Mouse (Mus musculus) E14TG2a.4 (cell line): Measurements from ENCODE around the gene 1700034J05Rik.

ENCODE experiments used
- H3K27me3 ChIP-seq: 2 replicates; pipeline ENCODE4 v1.6.1; 2014; ENCODE audit warnings: low read length, control low read depth; ENCODE audit not compliant: insufficient read depth
- H3K36me3 ChIP-seq: 2 replicates; pipeline ENCODE4 v1.6.1; 2014; ENCODE audit warnings: low read length, control low read depth; ENCODE audit not compliant: insufficient read depth
- H3K4me1 ChIP-seq: replicated peaks from 2 replicates; pipeline ENCODE4 v1.6.1; 2014; ENCODE audit warnings: low read depth, low read length, control low read depth
- H3K4me3 ChIP-seq: replicated peaks from 2 replicates; pipeline ENCODE4 v1.5.1; 2014; ENCODE audit warnings: mild to moderate bottlenecking, low read length
- H3K9me3 ChIP-seq: 2 replicates; pipeline ENCODE4 v1.6.1; 2014; ENCODE audit warnings: low read length, control low read depth
- CTCF ChIP-seq: conservative IDR thresholded peaks from 2 replicates; pipeline ENCODE4 v1.5.1; 2014; ENCODE audit warnings: low read length
- NANOG ChIP-seq: IDR thresholded peaks from 2 replicates; pipeline ENCODE4 v1.6.1; 2014; ENCODE audit warnings: borderline replicate concordance, low read length, mixed read lengths
- POU5F1 ChIP-seq: IDR thresholded peaks from 2 replicates; pipeline ENCODE4 v1.6.1; 2014; ENCODE audit warnings: low read length, borderline replicate concordance

1700034J05Rik gene

DNA sequence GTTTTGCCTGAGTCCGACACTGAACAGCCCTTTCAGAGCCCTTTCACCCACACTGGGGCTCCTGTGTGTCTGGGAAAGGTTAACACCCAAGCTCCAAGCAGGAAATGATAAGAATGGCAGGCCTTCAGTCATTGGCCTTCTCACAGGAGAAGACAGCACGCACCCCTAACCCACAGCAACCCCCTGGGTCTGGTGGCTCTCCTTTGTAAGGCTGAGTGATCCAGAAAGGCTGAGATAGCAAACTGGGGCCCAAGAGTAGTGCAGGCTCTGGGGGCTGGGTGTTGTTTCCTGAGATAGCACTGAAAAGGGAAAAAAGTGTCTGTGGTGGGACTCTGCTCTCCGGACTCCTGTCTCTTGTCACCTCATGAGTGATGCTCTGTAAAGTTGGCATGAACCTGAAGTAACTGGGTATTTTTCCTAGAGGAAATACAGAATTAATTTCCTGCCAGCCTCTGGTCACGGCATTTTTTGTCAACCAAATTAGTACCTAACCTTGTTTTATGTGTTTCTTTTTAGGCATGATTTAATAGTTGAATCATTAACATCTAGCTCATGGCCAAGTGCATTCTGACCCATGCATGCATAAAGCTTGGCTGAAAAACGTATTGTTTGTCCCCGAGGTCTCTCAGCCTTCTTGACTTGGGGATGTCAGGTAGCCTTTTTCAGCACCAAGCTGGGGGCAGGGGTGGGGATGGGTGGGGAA is 7.7 kb downstream of the 1700034J05Rik start:
- Histone ChIP-seq H3K9me3 (no peaks in the 10 kb centered on the region), H3K27me3 (no peaks in the 10 kb centered on the region), H3K4me1 (no peaks in the 10 kb centered on the region), H3K4me3 (no peak overlapping the region), H3K36me3 (no peaks in the 10 kb centered on the region)
- TF ChIP-seq NANOG (no peak), POU5F1 (no peak), CTCF (no peak)

DNA sequence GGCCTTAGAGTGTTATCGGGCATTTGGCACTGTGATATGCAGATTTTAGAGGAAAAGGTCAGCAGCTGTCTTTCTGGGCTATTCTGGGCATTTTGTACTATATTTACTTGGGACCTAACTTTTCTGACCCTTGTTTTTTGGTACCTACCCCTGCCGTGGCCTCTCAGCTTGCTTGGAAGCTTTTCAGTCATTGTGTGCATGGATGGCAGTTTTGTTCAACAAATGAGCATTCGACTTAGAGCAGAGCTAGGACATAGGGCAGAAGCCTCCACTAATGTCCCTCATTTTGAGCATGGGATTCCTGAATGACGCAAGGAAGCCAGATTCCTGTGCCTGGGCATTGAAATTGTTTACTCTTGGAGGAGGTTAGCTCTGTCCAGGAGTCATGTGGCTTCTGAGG is 9.4 kb downstream of the 1700034J05Rik start:
- Histone ChIP-seq H3K27me3 (no peaks in the 10 kb centered on the region), H3K9me3 (no peaks in the 10 kb centered on the region), H3K4me3 (no peak overlapping the region), H3K4me1 (no peaks in the 10 kb centered on the region), H3K36me3 (no peaks in the 10 kb centered on the region)
- TF ChIP-seq POU5F1 (no peak), CTCF (no peak), NANOG (no peak)

DNA sequence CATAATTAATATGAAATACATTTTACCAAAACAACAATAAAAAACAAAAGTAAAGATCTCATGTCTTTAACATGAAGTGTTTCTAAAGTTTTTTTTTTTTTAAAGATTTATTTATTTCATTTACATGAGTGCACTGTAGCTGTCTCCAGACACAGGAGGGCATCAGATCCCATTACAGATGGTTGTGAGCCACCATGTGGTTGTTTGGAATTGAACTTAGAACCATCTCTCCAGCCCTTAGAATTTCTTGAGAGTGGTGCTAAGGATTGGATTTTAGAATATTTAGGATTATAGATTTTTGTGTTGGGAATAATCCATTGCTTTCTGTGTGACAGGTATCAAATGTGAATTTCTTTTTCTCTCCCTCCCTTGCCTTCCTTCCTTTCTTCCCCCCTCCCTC is 10.2 kb downstream of the 1700034J05Rik start:
- TF ChIP-seq NANOG (no peak), POU5F1 (no peak), CTCF (no peak)
- Histone ChIP-seq H3K4me1 (no peaks in the 10 kb centered on the region), H3K9me3 (no peaks in the 10 kb centered on the region), H3K36me3 (peaks cover 5% of the 10 kb centered on the region; the same call in 1 of the 2 replicates), H3K4me3 (no peak overlapping the region), H3K27me3 (no peaks in the 10 kb centered on the region)

DNA sequence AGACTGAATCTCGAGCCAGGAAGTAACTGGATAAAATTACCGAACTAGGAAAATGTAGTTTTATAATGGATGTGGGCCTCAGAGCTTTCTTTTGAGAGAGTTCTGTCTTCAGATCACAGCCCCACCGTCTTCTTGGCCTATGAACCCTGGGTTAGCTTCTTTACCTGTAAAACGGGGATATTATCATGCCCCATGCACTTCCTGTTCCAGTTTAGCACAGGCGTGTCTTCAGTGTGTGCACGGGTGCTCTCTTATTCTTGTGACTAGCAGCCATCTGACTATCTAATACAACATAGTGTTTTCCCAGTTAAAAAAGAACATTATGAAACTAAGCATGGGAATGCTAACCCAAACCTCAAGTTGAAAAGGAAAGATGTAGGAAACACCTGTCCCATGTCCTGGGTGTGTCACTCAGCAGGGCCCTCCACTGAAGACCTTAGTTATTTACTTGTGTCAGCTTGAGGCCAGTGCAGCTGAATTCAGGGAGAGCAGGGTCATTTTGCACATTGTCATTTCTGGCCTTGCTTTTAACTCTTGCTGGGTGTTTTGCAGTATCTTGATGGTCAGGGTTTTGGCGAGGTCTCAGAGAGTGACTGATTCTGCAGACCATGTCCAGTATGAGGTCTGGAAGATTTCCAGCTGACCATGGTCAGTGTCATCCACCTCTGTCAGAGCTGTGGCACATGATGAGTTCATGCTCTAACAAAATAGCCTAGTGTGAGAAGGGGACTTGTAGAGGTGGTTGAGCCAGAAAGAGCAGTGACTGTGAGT is 12.5 kb downstream of the 1700034J05Rik start:
- Histone ChIP-seq H3K36me3 (peaks cover 7% of the 10 kb centered on the region; the same call in 1 of the 2 replicates), H3K4me1 (no peaks in the 10 kb centered on the region), H3K27me3 (no peaks in the 10 kb centered on the region), H3K9me3 (no peaks in the 10 kb centered on the region), H3K4me3 (no peak overlapping the region)
- no peak for TF ChIP-seq POU5F1
- no peak for TF ChIP-seq CTCF
- TF ChIP-seq NANOG, result no peak

DNA sequence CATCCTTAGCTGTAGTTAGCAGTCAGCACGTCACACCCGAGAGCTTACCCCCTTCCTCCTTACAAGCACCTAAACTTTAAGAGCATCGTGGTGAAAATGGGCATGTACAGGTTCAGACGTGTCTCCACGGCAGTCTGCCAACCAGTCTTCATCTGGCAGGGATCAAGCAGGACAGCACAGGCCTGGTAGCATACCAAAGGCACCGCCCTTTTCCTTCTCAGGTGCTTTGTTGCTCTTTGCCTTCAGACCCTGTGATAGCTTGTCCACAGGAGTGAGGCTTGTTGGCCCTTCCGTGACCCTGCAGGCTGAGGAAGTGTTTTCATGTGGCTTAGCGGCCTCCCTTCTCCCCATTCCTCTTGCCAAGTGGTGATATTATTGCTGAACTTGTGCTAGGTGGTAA is 15.2 kb downstream of the 1700034J05Rik start:
- TF ChIP-seq CTCF (no peak), NANOG (no peak), POU5F1 (no peak)
- H3K9me3 ChIP-seq, result no peaks in the 10 kb centered on the region
- H3K36me3 ChIP-seq, result peaks cover 7% of the 10 kb centered on the region; the same call in 1 of the 2 replicates
- H3K4me3 ChIP-seq, result no peak overlapping the region
- H3K27me3 ChIP-seq, result no peaks in the 10 kb centered on the region
- H3K4me1 ChIP-seq, result no peaks in the 10 kb centered on the region

DNA sequence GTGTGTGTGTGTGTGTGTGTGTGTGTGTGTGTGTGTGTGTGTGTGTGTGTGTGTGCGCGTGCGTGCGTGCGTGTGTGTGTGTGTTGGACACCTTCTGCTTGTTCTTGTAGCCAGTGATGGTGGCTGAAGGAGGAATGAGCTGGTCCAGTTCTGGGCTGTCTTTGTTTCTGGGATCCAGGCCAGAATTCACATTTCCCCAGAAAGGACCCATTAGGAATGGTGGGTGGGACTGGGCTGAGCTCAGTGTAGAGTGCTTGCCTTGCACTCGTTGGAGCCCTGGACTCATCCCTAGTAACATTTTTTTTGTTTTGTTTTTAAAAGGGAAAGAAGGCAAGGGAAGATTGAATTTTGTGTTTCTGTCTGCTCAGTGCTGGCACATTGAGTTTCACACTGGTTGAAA is 18.3 kb downstream of the 1700034J05Rik start:
- TF ChIP-seq POU5F1, result no peak
- TF ChIP-seq CTCF, result no peak
- TF ChIP-seq NANOG, result no peak
- Histone ChIP-seq H3K9me3 (no peaks in the 10 kb centered on the region), H3K4me1 (peaks cover 5% of the 10 kb centered on the region; the same call in 1 of the 2 replicates), H3K36me3 (peaks cover 7% of the 10 kb centered on the region; the same call in 1 of the 2 replicates), H3K4me3 (no peak overlapping the region), H3K27me3 (no peaks in the 10 kb centered on the region)

DNA sequence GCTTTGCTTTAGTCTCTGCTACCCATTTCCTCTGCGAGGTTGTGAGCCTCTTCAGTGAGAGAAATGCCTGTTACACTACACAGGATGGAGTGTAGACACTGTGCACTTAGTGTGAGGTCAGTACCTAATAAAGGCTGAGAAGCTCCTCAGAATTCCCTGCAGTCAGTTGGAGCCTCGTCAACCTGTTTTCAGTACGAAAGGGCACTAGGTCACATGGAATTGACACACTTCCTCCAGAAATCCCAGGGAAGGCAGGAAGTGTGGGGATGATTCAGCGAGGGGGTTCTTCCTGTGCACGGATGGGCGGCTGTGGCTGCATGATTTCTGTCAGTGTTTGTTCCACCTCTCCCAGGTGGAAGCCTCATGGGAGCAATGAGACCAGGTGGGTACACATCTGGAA is 21.1 kb downstream of the 1700034J05Rik start:
- TF ChIP-seq CTCF, result no peak
- TF ChIP-seq POU5F1, result no peak
- TF ChIP-seq NANOG, result no peak
- no peak overlapping the region for H3K4me3 ChIP-seq
- H3K9me3 ChIP-seq, result no peaks in the 10 kb centered on the region
- H3K27me3 ChIP-seq, result no peaks in the 10 kb centered on the region
- peaks cover 5% of the 10 kb centered on the region; the same call in 1 of the 2 replicates for H3K4me1 ChIP-seq
- H3K36me3 ChIP-seq, result no peaks in the 10 kb centered on the region

DNA sequence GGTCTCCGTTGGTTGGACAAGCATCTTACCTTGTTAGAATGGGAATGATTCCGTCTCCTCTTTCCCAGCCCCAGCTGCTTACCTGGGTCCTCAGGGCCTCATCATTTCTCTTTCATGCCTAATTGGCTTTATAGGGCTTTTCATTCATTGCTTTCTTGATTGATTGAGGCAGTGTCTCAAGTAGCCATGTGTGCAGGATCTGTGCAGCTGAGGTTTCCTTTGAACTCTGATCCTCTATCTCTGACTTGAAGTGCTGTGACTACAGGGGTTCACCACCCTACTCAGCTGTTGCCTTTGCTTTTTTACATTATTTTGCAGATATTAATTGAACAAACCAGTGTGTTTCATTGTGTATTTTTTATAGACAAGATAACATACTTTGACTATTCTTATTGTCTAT is 25.2 kb downstream of the 1700034J05Rik start:
- Histone ChIP-seq H3K4me1 (peaks cover 5% of the 10 kb centered on the region; the same call in 1 of the 2 replicates), H3K9me3 (no peaks in the 10 kb centered on the region), H3K4me3 (no peak overlapping the region), H3K27me3 (no peaks in the 10 kb centered on the region), H3K36me3 (no peaks in the 10 kb centered on the region)
- TF ChIP-seq POU5F1, result no peak
- no peak for TF ChIP-seq NANOG
- no peak for TF ChIP-seq CTCF

DNA sequence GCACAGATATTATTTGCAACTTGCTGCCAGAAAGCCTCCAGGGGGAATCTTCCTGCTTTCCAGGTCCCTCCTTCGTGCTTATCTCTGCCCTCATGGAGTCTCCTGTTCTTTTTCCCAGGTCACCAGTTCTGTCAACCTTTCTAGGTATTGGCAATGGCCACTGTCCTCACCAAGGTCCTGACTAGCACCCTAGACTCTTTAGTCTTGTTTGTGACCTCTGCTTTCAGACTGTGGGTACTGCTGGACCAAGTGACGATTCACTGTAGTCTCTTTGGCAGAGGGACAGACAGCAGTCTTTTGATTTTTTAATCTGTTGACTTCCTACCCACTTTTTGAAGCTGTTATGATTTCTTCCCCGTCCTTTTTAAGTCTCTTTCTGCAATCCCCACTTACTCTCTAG is 26.1 kb downstream of the 1700034J05Rik start:
- no peak for TF ChIP-seq CTCF
- TF ChIP-seq POU5F1, result no peak
- H3K36me3 ChIP-seq, result no peaks in the 10 kb centered on the region

More for the DNA sequence above, 26.1 kb downstream of the 1700034J05Rik start:
- no peaks in the 10 kb centered on the region for H3K9me3 ChIP-seq
- H3K4me1 ChIP-seq, result peaks cover 2% of the 10 kb centered on the region; the same call in 1 of the 2 replicates
- no peaks in the 10 kb centered on the region for H3K27me3 ChIP-seq
- no peak overlapping the region for H3K4me3 ChIP-seq
